17 mouse cellular contexts compared by ENCODE assay signal in the genomic region with DNA sequence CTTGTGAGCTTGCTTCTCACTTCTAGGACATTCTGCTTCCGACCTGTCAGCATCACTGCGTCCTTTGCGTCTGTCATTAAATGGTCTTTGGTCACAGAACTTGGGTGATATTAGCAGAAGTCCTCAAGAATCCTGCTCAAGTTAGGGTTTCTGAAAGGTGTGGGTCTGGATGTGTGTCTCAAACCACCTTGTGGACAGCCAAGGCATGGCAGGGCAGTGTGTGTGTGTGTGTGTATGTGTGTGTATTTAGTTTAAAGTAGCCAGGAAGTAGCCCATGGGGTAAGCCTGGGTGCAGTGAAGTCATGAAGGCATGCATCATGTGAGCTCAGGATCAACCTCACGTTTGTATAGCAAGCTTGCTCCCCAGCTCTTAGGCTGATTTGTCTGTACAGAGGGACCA.
DNase-seq lines count a peak whose midpoint lies in the region; ATAC-seq and TF ChIP-seq lines count a peak whose summit lies in the region.
"Had no signal": no experiment of that assay in that cellular context is flagged by ENCODE, and none has a peak within 500 bp of the region (broad histone marks: within the 10 kb centered on the region; RNA-seq: fewer than 3 reads in every experiment).

No protein-coding gene starts in this region.

- no peaks in the 10 kb centered on the region for H3K4me1 ChIP-seq in heart, postnatal 0 days (ENCODE audit: control insufficient read depth, insufficient read depth)
- no peaks in the 10 kb centered on the region for H3K4me1 ChIP-seq in liver, postnatal 0 days (ENCODE audit: insufficient read depth)
- no peaks in the 10 kb centered on the region for H3K4me1 ChIP-seq in liver, embryonic 11.5 days (replicated peaks; ENCODE audit: control insufficient read depth, insufficient read depth, low read length)
- no peaks in the 10 kb centered on the region for H3K4me1 ChIP-seq in CH12.LX (ENCODE audit: control insufficient read depth in 1 of 2, insufficient read depth in 2 of 2)
- H3K4me1 ChIP-seq: forebrain, embryonic 13.5 days; lung, embryonic 15.5 days; midbrain, embryonic 13.5 days had no signal

- no peak for TF ChIP-seq EP300 in heart, postnatal 0 days (IDR thresholded peaks at IDR 0.05; ENCODE audit: low read depth)
- TF ChIP-seq EP300 in liver, postnatal 0 days (IDR thresholded peaks at IDR 0.05; ENCODE audit: low read depth), result no peak
- no peak for TF ChIP-seq EP300 in CH12.LX (IDR thresholded peaks at IDR 0.05; ENCODE audit: low read length)

- in situ Hi-C loops in CH12.LX (cut with MboI; ENCODE audit: low pct_ligation_motif_present, low pct_unique_long_range_greater_than_20kb, low sequenced_read_pairs), result no loop called here

- TF ChIP-seq RAD21 in CH12.LX (IDR thresholded peaks at IDR 0.05; ENCODE audit: low read depth, low read length), result peak; percentile 10

- no peak for TF ChIP-seq POLR2A in CH12.LX (IDR thresholded peaks at IDR 0.05; ENCODE audit: low read depth, low read length)

- DNase-seq in heart, postnatal 0 days (ENCODE audit: low spot score), result no peak
- no peak for DNase-seq in heart, postnatal 4 days
- no peak for DNase-seq in liver, postnatal 0 days
- DNase-seq in liver, embryonic 11.5 days (ENCODE audit: low spot score), result no peak
- peak; percentile 21 for DNase-seq in CH12.LX (ENCODE audit: extremely low read depth)
- peak; percentile 38 for DNase-seq in lung, postnatal 36 days
- DNase-seq in neural tube, embryonic 10.5 days (ENCODE audit: extremely low spot score, low spot score), result no peak
- DNase-seq: adrenal gland, postnatal 36 days; B cell, adult 2 months; cerebellum, adult 9-10 months; heart, postnatal 36 days; thymus, postnatal 36 days had no signal

- ATAC-seq in heart, postnatal 0 days (ENCODE audit: insufficient read depth, low read depth), result no peak
- no peak for ATAC-seq in liver, postnatal 0 days
- ATAC-seq in liver, embryonic 11.5 days (replicated peaks; ENCODE audit: low FRiP score), result no peak
- ATAC-seq in CD4-positive, CD25-positive, alpha-beta regulatory T cell, adult 4 months, result no peak
- ATAC-seq: forebrain, embryonic 13.5 days; midbrain, embryonic 13.5 days had no signal

- no peaks in the 10 kb centered on the region for H3K9me3 ChIP-seq in heart, postnatal 0 days (replicated peaks; ENCODE audit: control insufficient read depth, low read length)
- H3K9me3 ChIP-seq in liver, postnatal 0 days (ENCODE audit: low read length), result no peaks in the 10 kb centered on the region
- H3K9me3 ChIP-seq in liver, embryonic 11.5 days (ENCODE audit: control insufficient read depth, low read length), result no peaks in the 10 kb centered on the region
- H3K9me3 ChIP-seq in CH12.LX (replicated peaks; ENCODE audit: low read length), result no peaks in the 10 kb centered on the region
- H3K9me3 ChIP-seq: forebrain, embryonic 13.5 days; G1E; lung, embryonic 15.5 days; midbrain, embryonic 13.5 days had no signal

- H3K36me3 ChIP-seq in heart, postnatal 0 days (replicated peaks; ENCODE audit: control insufficient read depth, insufficient read depth, low read length), result no peaks in the 10 kb centered on the region
- no peaks in the 10 kb centered on the region for H3K36me3 ChIP-seq in liver, postnatal 0 days (replicated peaks; ENCODE audit: insufficient read depth, low read length)
- no peaks in the 10 kb centered on the region for H3K36me3 ChIP-seq in liver, embryonic 11.5 days (ENCODE audit: control insufficient read depth, insufficient read depth, low read length)
- H3K36me3 ChIP-seq in CH12.LX (replicated peaks in 1 of 2; ENCODE audit: control insufficient read depth in 1 of 2, insufficient read depth in 1 of 2, low read length in 1 of 2), result no peaks in the 10 kb centered on the region
- H3K36me3 ChIP-seq: G1E; lung, embryonic 15.5 days; midbrain, embryonic 13.5 days had no signal

- no peak overlapping the region for H3K9ac ChIP-seq in heart, postnatal 0 days (replicated peaks; ENCODE audit: low read depth, low read length)
- no peak overlapping the region for H3K9ac ChIP-seq in liver, postnatal 0 days (replicated peaks)
- no peak overlapping the region for H3K9ac ChIP-seq in liver, embryonic 11.5 days (ENCODE audit: low read depth, low read length)
- H3K9ac ChIP-seq in CH12.LX (ENCODE audit: insufficient read depth, low read depth), result no peak overlapping the region
- H3K9ac ChIP-seq: forebrain, embryonic 13.5 days; lung, embryonic 15.5 days; midbrain, embryonic 13.5 days had no signal

- H3K27ac ChIP-seq in heart, postnatal 0 days (ENCODE audit: low read depth), result no peak overlapping the region
- H3K27ac ChIP-seq in liver, postnatal 0 days (ENCODE audit: low read depth), result no peak overlapping the region
- H3K27ac ChIP-seq in liver, embryonic 11.5 days (ENCODE audit: low read depth, low read length), result no peak overlapping the region
- no peak overlapping the region for H3K27ac ChIP-seq in CH12.LX (ENCODE audit: insufficient read depth, low read depth)
- H3K27ac ChIP-seq: forebrain, embryonic 13.5 days; lung, embryonic 15.5 days; midbrain, embryonic 13.5 days had no signal

- dilution Hi-C loops in CH12.LX (cut with MboI; ENCODE audit: extremely low pct_ligation_motif_present, extremely low pct_unique_long_range_greater_than_20kb, low sequenced_read_pairs), result no loop called here

- H3K79me2 ChIP-seq in CH12.LX (replicated peaks; ENCODE audit: control insufficient read depth, extremely low read depth, insufficient read depth, poor library complexity, severe bottlenecking), result no peaks in the 10 kb centered on the region

- H3K4me2 ChIP-seq in heart, postnatal 0 days (ENCODE audit: low read depth, low read length), result no peak overlapping the region
- H3K4me2 ChIP-seq in liver, postnatal 0 days (ENCODE audit: low read depth, low read length), result no peak overlapping the region
- H3K4me2 ChIP-seq in liver, embryonic 11.5 days, result no peak overlapping the region
- H3K4me2 ChIP-seq in CH12.LX (ENCODE audit: insufficient read depth, low read depth, poor library complexity, severe bottlenecking), result no peak overlapping the region
- H3K4me2 ChIP-seq: forebrain, embryonic 13.5 days; lung, embryonic 15.5 days; midbrain, embryonic 13.5 days had no signal

- H3K27me3 ChIP-seq in heart, postnatal 0 days (ENCODE audit: control insufficient read depth, insufficient read depth, low read length), result no peaks in the 10 kb centered on the region
- H3K27me3 ChIP-seq in liver, postnatal 0 days (ENCODE audit: insufficient read depth, low read length), result no peaks in the 10 kb centered on the region
- H3K27me3 ChIP-seq in liver, embryonic 11.5 days (replicated peaks; ENCODE audit: control insufficient read depth, insufficient read depth, low read length), result no peaks in the 10 kb centered on the region
- H3K27me3 ChIP-seq in CH12.LX (replicated peaks), result no peaks in the 10 kb centered on the region
- H3K27me3 ChIP-seq: lung, embryonic 15.5 days had no signal

- no peak overlapping the region for H3K4me3 ChIP-seq in heart, postnatal 0 days (ENCODE audit: low read depth, low read length)
- H3K4me3 ChIP-seq in liver, postnatal 0 days (ENCODE audit: low read depth, low read length), result no peak overlapping the region
- H3K4me3 ChIP-seq in liver, embryonic 11.5 days (ENCODE audit: low read depth, low read length), result no peak overlapping the region
- no peak overlapping the region for H3K4me3 ChIP-seq in CH12.LX (replicated peaks in 1 of 3; ENCODE audit: low read depth in 2 of 3, low read length in 2 of 3, poor library complexity in 1 of 3)
- H3K4me3 ChIP-seq: forebrain, embryonic 13.5 days; lung, embryonic 15.5 days; midbrain, embryonic 13.5 days had no signal

- 81% methylated on average over 4 of the region's 4 CpGs for WGBS in heart, postnatal 0 days
- WGBS in liver, postnatal 0 days (ENCODE audit: insufficient replicate concordance), result 75% methylated on average over 4 of the region's 4 CpGs
- WGBS in liver, embryonic 11.5 days, result 80% methylated on average over 4 of the region's 4 CpGs

- 0 out of 2 replicates have a peak, but pooled peaks have one; percentile 5 for TF ChIP-seq CTCF in heart, postnatal 0 days (IDR thresholded peaks at IDR 0.05; ENCODE audit: low read depth)
- peak; percentile 26 for TF ChIP-seq CTCF in liver, postnatal 0 days (IDR thresholded peaks at IDR 0.05; ENCODE audit: low read depth)
- TF ChIP-seq CTCF in CH12.LX (conservative IDR thresholded peaks at IDR 0.05 in 1 of 2, IDR thresholded peaks at IDR 0.05 in 1 of 2; ENCODE audit: low read depth in 2 of 2, low read length in 2 of 2), result peak in 1 of 2 experiments; percentile 42; a peak in 2 of 4 replicates

TF ChIP-seq in CH12.LX, 34 proteins besides CTCF, POLR2A, EP300 and RAD21:
- TF ChIP-seq ZMIZ1 (IDR thresholded peaks at IDR 0.05; ENCODE audit: low read depth, low read length) (no peak), SMC3 (IDR thresholded peaks at IDR 0.05; ENCODE audit: low read depth, low read length) (peak; percentile 34)

Comparison
In these comparisons a context has a peak if more than half of its experiments do, and no peak if none do; other contexts are left out.
1. DNase-seq: peak in CH12.LX (single experiment) and lung, postnatal 36 days (single experiment); none in heart, postnatal 0 days (single experiment), heart, postnatal 4 days (single experiment), liver, postnatal 0 days (single experiment), liver, embryonic 11.5 days (single experiment) and neural tube, embryonic 10.5 days (single experiment).